Mouse (Mus musculus): ENCODE measurements around the gene Ints3. TPM values are rescaled to one million over a fixed set of nuclear protein-coding genes. Genes with fewer than 3 reads are reported as not detected.

The Ints3 gene
- polyA plus RNA-seq, 1 experiment from 2014 or later = 50.5 TPM

GRCm38 (mm10) chr3:90450874-90451273 lies 17.5 kb upstream of the Ints3 start:
- Histone ChIP-seq H3K9ac (ENCODE audit: low read length) (no peak overlapping the region), H3K27ac (ENCODE audit: low read depth, low read length) (no peak overlapping the region)

GRCm38 (mm10) chr3:90448626-90449025 lies 15.2 kb upstream of the Ints3 start:
- no peak for ATAC-seq (replicated peaks; ENCODE audit: low FRiP score)
- no peak overlapping the region for H3K27ac ChIP-seq (ENCODE audit: low read depth, low read length)
- H3K36me3 ChIP-seq (ENCODE audit: control insufficient read depth, insufficient read depth, low read length) = no peaks in the 10 kb centered on the region
- H3K27me3 ChIP-seq (ENCODE audit: control insufficient read depth, insufficient read depth, low read length) = no peaks in the 10 kb centered on the region
- no peaks in the 10 kb centered on the region for H3K9me3 ChIP-seq (ENCODE audit: control insufficient read depth, low read length)
- no peak overlapping the region for H3K4me2 ChIP-seq (ENCODE audit: low read depth, low read length, severe bottlenecking)
- 20% methylated on average over 6 of the region's 6 CpGs for WGBS
- peaks cover 10% of the 10 kb centered on the region; the same call in 1 of the 2 replicates for H3K4me1 ChIP-seq (replicated peaks; ENCODE audit: control insufficient read depth, insufficient read depth, low read length)
- H3K9ac ChIP-seq (ENCODE audit: low read length) = no peak overlapping the region
- no peak for DNase-seq (ENCODE audit: low spot score)
- no peak overlapping the region for H3K4me3 ChIP-seq (ENCODE audit: low read depth, low read length)

More at GRCm38 (mm10) chr3:90450874-90451273, 17.5 kb upstream of the Ints3 start:
- H3K4me3 ChIP-seq (ENCODE audit: low read depth, low read length) = no peak overlapping the region
- H3K4me1 ChIP-seq (replicated peaks; ENCODE audit: control insufficient read depth, insufficient read depth, low read length) = peaks cover 10% of the 10 kb centered on the region; the same call in 1 of the 2 replicates
- H3K4me2 ChIP-seq (ENCODE audit: low read depth, low read length, severe bottlenecking) = no peak overlapping the region
- ATAC-seq (replicated peaks; ENCODE audit: low FRiP score) = no peak
- no peaks in the 10 kb centered on the region for H3K27me3 ChIP-seq (ENCODE audit: control insufficient read depth, insufficient read depth, low read length)
- H3K36me3 ChIP-seq (ENCODE audit: control insufficient read depth, insufficient read depth, low read length) = no peaks in the 10 kb centered on the region
- no peak for DNase-seq (ENCODE audit: low spot score)
- H3K9me3 ChIP-seq (ENCODE audit: control insufficient read depth, low read length) = no peaks in the 10 kb centered on the region
- WGBS = 33% methylated on average over 12 of the region's 12 CpGs

GRCm38 (mm10) chr3:90447123-90447494 lies 13.7 kb upstream of the Ints3 start:
- 42% methylated on average over 7 of the region's 7 CpGs for WGBS
- no peaks in the 10 kb centered on the region for H3K9me3 ChIP-seq (ENCODE audit: control insufficient read depth, low read length)
- H3K4me1 ChIP-seq (replicated peaks; ENCODE audit: control insufficient read depth, insufficient read depth, low read length) = peaks cover 10% of the 10 kb centered on the region; the same call in 1 of the 2 replicates
- ATAC-seq (replicated peaks; ENCODE audit: low FRiP score) (peak; percentile 17; the same call in 1 of the 2 replicates), DNase-seq (ENCODE audit: low spot score) (no peak)
- H3K4me2 ChIP-seq (ENCODE audit: low read depth, low read length, severe bottlenecking) = peak overlapping the region; percentile 45
- H3K9ac ChIP-seq (ENCODE audit: low read length) = peak overlapping the region; percentile 54
- H3K4me3 ChIP-seq (ENCODE audit: low read depth, low read length) = peak overlapping the region; percentile 20; the same call in 1 of the 2 replicates
- H3K36me3 ChIP-seq (ENCODE audit: control insufficient read depth, insufficient read depth, low read length) = no peaks in the 10 kb centered on the region
- no peaks in the 10 kb centered on the region for H3K27me3 ChIP-seq (ENCODE audit: control insufficient read depth, insufficient read depth, low read length)
- H3K27ac ChIP-seq (ENCODE audit: low read depth, low read length) = peak overlapping the region; percentile 76

GRCm38 (mm10) chr3:90446389-90447122 lies 13.1 kb upstream of the Ints3 start:
- no peaks in the 10 kb centered on the region for H3K27me3 ChIP-seq (ENCODE audit: control insufficient read depth, insufficient read depth, low read length)
- H3K4me2 ChIP-seq (ENCODE audit: low read depth, low read length, severe bottlenecking) = peak overlapping the region; percentile 45
- peaks cover 10% of the 10 kb centered on the region; the same call in 1 of the 2 replicates for H3K4me1 ChIP-seq (replicated peaks; ENCODE audit: control insufficient read depth, insufficient read depth, low read length)
- H3K4me3 ChIP-seq (ENCODE audit: low read depth, low read length) = peak overlapping the region; percentile 20
- H3K9ac ChIP-seq (ENCODE audit: low read length) = peak overlapping the region; percentile 54
- DNase-seq (ENCODE audit: low spot score) = peak; percentile 92
- H3K36me3 ChIP-seq (ENCODE audit: control insufficient read depth, insufficient read depth, low read length) = no peaks in the 10 kb centered on the region
- H3K27ac ChIP-seq (ENCODE audit: low read depth, low read length) = peak overlapping the region; percentile 76
- peak; percentile 95 for ATAC-seq (replicated peaks; ENCODE audit: low FRiP score)
- no peaks in the 10 kb centered on the region for H3K9me3 ChIP-seq (ENCODE audit: control insufficient read depth, low read length)
- WGBS = under 1% methylated on average over 17 of the region's 17 CpGs

GRCm38 (mm10) chr3:90445417-90446200 lies 12.2 kb upstream of the Ints3 start:
- Histone ChIP-seq H3K9me3 (ENCODE audit: control insufficient read depth, low read length) (no peaks in the 10 kb centered on the region), H3K9ac (ENCODE audit: low read length) (no peak overlapping the region; the same call in 1 of the 2 replicates), H3K4me1 (replicated peaks; ENCODE audit: control insufficient read depth, insufficient read depth, low read length) (peaks cover 10% of the 10 kb centered on the region; the same call in 1 of the 2 replicates), H3K4me3 (ENCODE audit: low read depth, low read length) (no peak overlapping the region), H3K36me3 (ENCODE audit: control insufficient read depth, insufficient read depth, low read length) (no peaks in the 10 kb centered on the region), H3K27me3 (ENCODE audit: control insufficient read depth, insufficient read depth, low read length) (no peaks in the 10 kb centered on the region), H3K4me2 (ENCODE audit: low read depth, low read length, severe bottlenecking) (no peak overlapping the region), H3K27ac (ENCODE audit: low read depth, low read length) (peak overlapping the region; percentile 76)
- no peak for DNase-seq (ENCODE audit: low spot score)
- 71% methylated on average over 11 of the region's 11 CpGs for WGBS
- ATAC-seq (replicated peaks; ENCODE audit: low FRiP score) = no peak

GRCm38 (mm10) chr3:90443977-90444376 lies 10.6 kb upstream of the Ints3 start:
- Histone ChIP-seq H3K4me3 (ENCODE audit: low read depth, low read length) (no peak overlapping the region), H3K4me1 (replicated peaks; ENCODE audit: control insufficient read depth, insufficient read depth, low read length) (peaks cover 10% of the 10 kb centered on the region; the same call in 1 of the 2 replicates), H3K27me3 (ENCODE audit: control insufficient read depth, insufficient read depth, low read length) (no peaks in the 10 kb centered on the region), H3K9ac (ENCODE audit: low read length) (no peak overlapping the region), H3K4me2 (ENCODE audit: low read depth, low read length, severe bottlenecking) (no peak overlapping the region), H3K27ac (ENCODE audit: low read depth, low read length) (no peak overlapping the region), H3K36me3 (ENCODE audit: control insufficient read depth, insufficient read depth, low read length) (no peaks in the 10 kb centered on the region), H3K9me3 (ENCODE audit: control insufficient read depth, low read length) (no peaks in the 10 kb centered on the region)
- no peak for ATAC-seq (replicated peaks; ENCODE audit: low FRiP score)
- no peak for DNase-seq (ENCODE audit: low spot score)
- 81% methylated on average over 3 of the region's 3 CpGs for WGBS

GRCm38 (mm10) chr3:90440756-90441155 lies 7.3 kb upstream of the Ints3 start:
- ATAC-seq (replicated peaks; ENCODE audit: low FRiP score) (no peak), DNase-seq (ENCODE audit: low spot score) (no peak)
- Histone ChIP-seq H3K4me2 (ENCODE audit: low read depth, low read length, severe bottlenecking) (no peak overlapping the region), H3K4me1 (replicated peaks; ENCODE audit: control insufficient read depth, insufficient read depth, low read length) (no peaks in the 10 kb centered on the region), H3K9me3 (ENCODE audit: control insufficient read depth, low read length) (no peaks in the 10 kb centered on the region), H3K4me3 (ENCODE audit: low read depth, low read length) (no peak overlapping the region), H3K27me3 (ENCODE audit: control insufficient read depth, insufficient read depth, low read length) (no peaks in the 10 kb centered on the region), H3K27ac (ENCODE audit: low read depth, low read length) (no peak overlapping the region), H3K9ac (ENCODE audit: low read length) (no peak overlapping the region), H3K36me3 (ENCODE audit: control insufficient read depth, insufficient read depth, low read length) (no peaks in the 10 kb centered on the region)
- WGBS = 81% methylated on average over 2 of the region's 2 CpGs

GRCm38 (mm10) chr3:90437131-90437530 lies 3.7 kb upstream of the Ints3 start:
- H3K4me3 ChIP-seq (ENCODE audit: low read depth, low read length) = no peak overlapping the region
- no peaks in the 10 kb centered on the region for H3K36me3 ChIP-seq (ENCODE audit: control insufficient read depth, insufficient read depth, low read length)
- ATAC-seq (replicated peaks; ENCODE audit: low FRiP score) = no peak
- H3K9ac ChIP-seq (ENCODE audit: low read length) = no peak overlapping the region
- no peaks in the 10 kb centered on the region for H3K9me3 ChIP-seq (ENCODE audit: control insufficient read depth, low read length)
- 86% methylated on average over 4 of the region's 4 CpGs for WGBS
- no peaks in the 10 kb centered on the region for H3K27me3 ChIP-seq (ENCODE audit: control insufficient read depth, insufficient read depth, low read length)
- DNase-seq (ENCODE audit: low spot score) = no peak
- peaks cover 3% of the 10 kb centered on the region; the same call in 1 of the 2 replicates for H3K4me1 ChIP-seq (replicated peaks; ENCODE audit: control insufficient read depth, insufficient read depth, low read length)
- H3K27ac ChIP-seq (ENCODE audit: low read depth, low read length) = no peak overlapping the region
- no peak overlapping the region for H3K4me2 ChIP-seq (ENCODE audit: low read depth, low read length, severe bottlenecking)
